Mouse (Mus musculus) mesoderm, embryonic 11.5 days (tissue): ENCODE measurements at regions not wholly inside any gene's neighbourhood (a gene's known extent, or its start where the extent isn't known, plus 50 kb on each side); places are given as distances from the start of the nearest gene placed in this dataset.

Source experiments
- DNase-seq: peaks from one replicate; pipeline ENCODE4 v3.0.0-alpha.2; 2012; ENCODE audit warnings: low read depth, low spot score

DNA sequence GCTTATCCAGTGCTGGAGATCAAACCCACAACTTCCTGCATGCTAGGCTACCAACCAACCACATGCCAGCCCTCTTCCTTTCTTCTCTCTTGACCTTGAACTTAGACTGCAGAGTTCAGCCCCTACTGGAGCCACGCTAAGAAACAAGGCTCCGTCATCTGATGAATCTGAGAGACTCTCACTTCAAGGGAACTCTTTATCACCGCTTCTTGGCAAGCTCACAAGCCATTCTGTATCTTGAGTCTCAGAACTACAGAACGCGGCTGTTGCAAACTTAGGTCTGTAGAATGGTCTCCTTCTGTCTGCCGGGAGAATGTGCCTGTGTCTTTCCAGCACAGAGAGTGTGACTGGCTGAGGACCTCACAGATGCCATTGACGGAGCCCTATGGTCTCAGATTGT, 69.1 kb upstream of the Kazn start:
- no peak for DNase-seq

DNA sequence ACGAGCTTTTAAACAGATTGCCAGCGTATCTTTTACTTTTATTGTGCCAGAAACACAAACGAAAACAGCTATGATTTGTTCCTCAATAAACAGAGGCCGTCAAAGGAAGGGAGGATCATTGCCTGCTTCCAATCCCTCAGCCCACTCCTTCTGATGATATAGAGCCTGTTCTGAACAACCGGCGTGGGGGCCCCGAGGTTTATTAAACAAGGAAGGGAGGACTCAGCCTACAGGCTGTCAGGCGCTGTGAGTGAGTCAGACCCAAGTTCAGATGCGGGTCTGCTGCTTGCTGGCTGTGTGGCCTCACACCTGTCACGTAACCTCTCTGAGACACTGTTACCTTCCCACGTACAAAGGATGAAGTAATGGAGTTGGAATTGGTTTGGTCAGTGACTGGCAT, 68.1 kb upstream of the Kazn start:
- no peak for DNase-seq

DNA sequence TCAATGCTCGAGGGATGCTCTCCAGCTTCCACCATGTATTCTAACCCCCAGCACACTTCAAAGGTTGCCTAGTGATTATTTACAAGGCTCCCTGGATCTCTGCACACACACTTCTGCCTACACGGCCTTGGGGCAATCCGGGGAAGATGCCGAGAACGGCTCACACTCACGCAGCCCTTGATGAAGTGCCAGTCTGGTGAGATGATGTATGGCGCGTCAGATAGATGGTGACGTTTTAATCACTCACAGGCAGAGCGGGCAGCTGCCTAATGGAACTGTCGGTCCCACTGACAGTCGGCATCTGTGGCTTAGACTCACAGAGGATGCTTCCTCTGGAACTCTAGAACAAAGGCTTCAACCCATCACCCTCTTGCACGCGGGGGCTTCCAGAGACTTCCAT, 66.9 kb upstream of the Kazn start:
- DNase-seq = peak; percentile 47

DNA sequence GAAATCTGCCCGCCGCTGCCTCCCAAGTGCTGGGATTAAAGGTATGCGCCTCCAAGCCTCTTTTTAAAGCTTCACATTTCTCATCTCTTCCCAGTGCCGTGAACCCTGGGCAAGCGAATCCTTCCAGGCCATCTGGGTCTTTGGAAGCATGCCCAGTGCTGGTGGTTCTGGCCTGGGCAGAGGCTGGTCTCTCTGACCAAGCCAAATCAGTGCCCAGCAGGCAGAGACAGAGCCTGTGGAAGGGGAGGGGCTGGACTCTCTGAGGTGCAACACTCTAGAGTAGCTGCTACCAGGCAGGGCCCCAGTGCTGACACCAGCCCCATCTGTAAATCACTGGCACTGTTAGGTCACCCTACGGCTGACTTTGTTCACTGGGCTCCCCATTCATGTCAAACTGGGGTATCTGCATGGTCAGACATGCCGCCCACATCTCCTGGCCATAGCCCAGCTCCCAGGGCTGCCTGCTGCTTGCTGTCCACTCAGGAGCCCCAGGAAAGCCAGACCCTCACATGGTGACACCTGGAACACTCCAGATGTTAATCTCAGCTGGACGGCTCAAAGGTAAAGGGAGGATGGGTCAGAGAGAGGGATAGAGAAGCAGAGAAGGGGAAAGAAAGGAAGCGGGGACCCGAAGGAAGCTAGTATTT, 64.3 kb upstream of the Kazn start:
- no peak for DNase-seq

DNA sequence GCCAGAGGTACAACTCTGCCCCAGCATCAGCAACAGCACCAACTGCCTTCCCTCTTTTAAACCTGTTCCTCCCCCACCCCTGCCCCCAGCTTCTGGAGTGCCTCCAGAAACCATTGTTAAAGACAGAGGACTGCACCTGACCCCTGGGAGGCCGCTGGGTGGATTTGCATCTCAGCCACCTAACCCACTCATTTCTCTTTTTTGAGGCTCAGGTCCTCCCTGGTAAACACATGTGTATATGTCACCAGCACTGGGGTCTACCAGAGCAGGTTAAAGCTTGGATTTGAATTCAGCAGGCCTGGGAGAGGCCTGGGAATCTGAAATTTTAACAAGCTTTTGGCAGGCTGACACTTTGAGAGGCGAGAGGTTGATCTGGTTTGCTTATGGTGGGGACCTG, 63.5 kb upstream of the Kazn start:
- no peak for DNase-seq

DNA sequence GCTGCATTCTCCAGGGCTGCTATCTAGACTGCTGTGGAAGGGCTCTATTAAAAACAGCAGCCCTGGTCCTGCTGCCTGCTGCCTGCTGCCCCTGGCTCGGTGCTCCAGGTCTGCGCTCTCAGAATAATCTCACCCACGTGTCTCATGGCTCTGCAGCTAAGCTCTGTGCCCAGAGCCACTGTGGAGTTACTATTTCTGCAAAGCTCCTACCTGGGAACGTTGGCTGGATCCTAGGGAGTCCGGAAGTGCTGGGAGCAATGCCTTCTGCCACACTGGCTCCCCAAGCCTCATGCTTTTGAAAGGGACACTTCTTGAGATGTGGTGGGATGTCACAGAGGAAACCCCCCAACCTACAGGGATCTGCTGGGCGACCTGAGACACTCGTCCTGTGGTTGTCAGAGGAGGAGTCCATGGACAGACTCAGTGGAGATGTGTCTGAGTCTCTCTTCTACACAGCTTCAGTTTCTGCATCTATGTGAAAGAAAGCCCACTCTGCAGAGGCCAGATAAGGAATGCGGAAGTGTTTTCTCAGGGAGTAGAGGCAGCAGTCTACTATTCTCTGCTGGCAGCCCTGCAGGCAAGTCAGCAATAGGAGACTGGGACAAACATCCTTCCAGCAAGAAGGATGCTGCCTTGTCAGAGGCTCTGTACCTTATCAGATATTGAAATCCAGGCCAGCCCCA, 63.0 kb upstream of the Kazn start:
- DNase-seq = no peak

DNA sequence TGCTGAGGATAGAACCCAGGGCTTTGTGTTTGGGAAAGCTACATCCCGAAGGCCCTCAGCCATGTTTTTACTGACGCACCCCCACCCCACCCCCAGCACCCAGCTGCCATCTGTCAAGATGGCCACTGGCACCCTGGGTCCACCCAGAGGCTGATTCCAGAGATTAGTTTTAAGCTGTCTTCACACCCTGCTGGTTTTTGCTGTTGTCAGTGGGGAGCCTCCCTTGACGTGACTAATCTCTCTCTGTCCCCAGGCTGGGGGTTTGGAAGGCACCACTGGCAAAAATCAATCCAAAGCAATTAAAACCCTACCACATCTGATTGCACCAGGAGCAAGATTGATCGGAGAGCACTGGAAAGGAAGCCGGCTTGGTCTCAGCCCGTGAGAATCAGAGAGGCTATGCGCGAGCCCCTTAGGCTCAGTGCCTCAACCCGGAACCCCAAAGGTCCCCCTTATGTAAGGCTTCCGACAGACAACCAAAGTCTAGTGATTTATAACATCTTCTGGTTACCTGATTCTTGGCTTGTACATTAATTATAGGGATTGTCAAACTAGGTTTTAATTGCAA, 59.7 kb upstream of the Kazn start:
- DNase-seq = no peak

DNA sequence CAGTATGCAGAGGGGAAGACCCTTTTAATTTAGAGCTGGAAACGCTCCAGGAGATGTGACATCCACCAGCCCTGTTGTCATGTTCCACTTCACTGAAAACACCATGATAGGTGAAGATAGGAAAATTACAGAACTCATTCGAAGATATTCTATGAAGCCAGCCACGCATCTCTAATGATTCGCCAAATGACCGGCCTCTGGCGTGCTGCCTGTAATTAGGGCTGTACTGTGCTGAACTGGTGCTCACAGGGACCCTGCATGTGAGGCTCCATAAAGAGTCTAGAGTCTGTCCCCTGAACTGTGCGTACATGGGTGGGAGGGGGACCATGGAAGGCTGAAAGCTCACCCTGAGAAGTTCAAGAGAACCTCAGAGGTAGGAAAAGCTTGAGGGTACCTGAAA, 53.6 kb upstream of the Kazn start:
- no peak for DNase-seq

DNA sequence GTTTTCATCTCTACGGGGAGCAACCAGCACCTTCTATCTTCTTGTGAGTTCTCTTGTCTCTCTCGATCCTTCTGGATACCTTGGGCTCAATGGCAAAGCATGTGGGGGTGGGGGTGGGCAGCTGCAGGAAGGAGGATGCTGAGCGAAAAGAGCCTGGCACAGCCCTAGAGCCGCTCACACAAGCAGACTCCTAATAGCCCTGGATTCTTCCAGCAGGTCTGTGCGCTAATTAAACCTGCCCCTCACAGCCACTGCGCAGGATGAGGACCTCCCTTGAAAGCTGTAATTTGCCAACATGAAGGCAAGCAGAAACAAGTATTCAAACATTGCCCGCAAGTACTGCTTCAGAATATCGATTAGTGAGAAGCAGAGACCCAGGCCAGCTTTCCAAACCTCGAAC, 53.1 kb upstream of the Kazn start:
- DNase-seq = no peak

DNA sequence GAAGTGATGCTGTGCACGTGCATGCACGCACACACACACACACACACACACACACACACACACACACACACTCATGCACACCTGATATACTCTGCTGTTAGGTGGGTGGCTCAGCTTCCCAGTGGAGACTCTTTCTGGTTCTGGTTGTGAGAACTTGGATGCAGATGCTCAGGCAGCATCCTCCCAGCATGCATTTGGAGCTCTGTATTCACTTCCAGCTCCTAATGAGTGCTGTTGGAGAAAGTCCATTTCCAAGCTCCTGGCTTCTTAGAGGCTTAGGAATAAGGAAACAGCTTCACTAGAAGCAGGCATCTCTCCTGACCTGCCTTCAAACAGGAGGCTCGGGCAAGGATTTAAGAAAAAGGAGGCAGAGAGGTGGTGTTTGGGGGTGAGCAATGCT, 52.2 kb upstream of the Kazn start:
- no peak for DNase-seq
